Mouse (Mus musculus) limb, embryonic 11.5 days (tissue): ENCODE results near the gene Slc25a22. TPM values are rescaled to one million over a fixed set of nuclear protein-coding genes. Genes with fewer than 3 reads are reported as not detected.

ENCODE experiments used
- ATAC-seq: fragments of 200-750 bp; cut with Nextera tagmentation; 2 replicates; pipeline ENCODE4 v1.8.0; 2017; ENCODE audit warnings: low read depth; ENCODE audit not compliant: insufficient number of reproducible peaks, low FRiP score, low TSS enrichment
- DNase-seq: peaks from one replicate; pipeline ENCODE4 v3.0.0-alpha.2; 2015; ENCODE audit warnings: low spot score
- H3K27ac ChIP-seq: fragments of 300-500 bp; sonication (generic); replicated peaks from 2 replicates; pipeline ENCODE4 v1.5.1; 2014; ENCODE audit warnings: low read depth, mild to moderate bottlenecking, low read length
- H3K27me3 ChIP-seq: fragments of 300-500 bp; sonication (generic); 2 replicates; pipeline ENCODE4 v1.6.1; 2014; ENCODE audit warnings: mild to moderate bottlenecking, low read length, mixed read lengths; ENCODE audit not compliant: control insufficient read depth, insufficient read depth
- H3K36me3 ChIP-seq: fragments of 300-500 bp; sonication (generic); 2 replicates; pipeline ENCODE4 v1.6.1; 2014; ENCODE audit warnings: mild to moderate bottlenecking, low read length, moderate library complexity, mixed read lengths; ENCODE audit not compliant: control insufficient read depth, insufficient read depth
- H3K4me1 ChIP-seq: fragments of 300-500 bp; sonication (generic); 2 replicates; pipeline ENCODE4 v1.6.1; 2014; ENCODE audit warnings: low read length, mixed read lengths; ENCODE audit not compliant: control insufficient read depth, insufficient read depth
- H3K4me2 ChIP-seq: fragments of 300-500 bp; sonication (generic); 2 replicates; pipeline ENCODE4 v1.6.1; 2014; ENCODE audit warnings: low read depth, mild to moderate bottlenecking, moderate library complexity; ENCODE audit not compliant: severe bottlenecking
- H3K4me3 ChIP-seq: fragments of 300-500 bp; sonication (generic); 2 replicates; pipeline ENCODE4 v1.5.1; 2014; ENCODE audit warnings: low read depth, low read length
- H3K9ac ChIP-seq: fragments of 300-500 bp; sonication (generic); 2 replicates; pipeline ENCODE4 v1.6.1; 2014; ENCODE audit warnings: mild to moderate bottlenecking, low read length
- H3K9me3 ChIP-seq: fragments of 300-500 bp; sonication (generic); 2 replicates; pipeline ENCODE4 v1.6.1; 2016; ENCODE audit warnings: low read length; ENCODE audit not compliant: control insufficient read depth
- WGBS: fragments of 180-500 bp; shearing (Covaris S2); extraction: QIAGEN DNeasy Blood & Tissue Kit; methylation state at CpG from one replicate; pipeline ENCODE4 v1.1.7; 2014; 5-methylcytosine and 5-hydroxymethylcytosine counted together
- polyA plus RNA-seq: library from polyadenylated mRNA; unstranded; fragments of >200 nt; fragmentation: Nextera tagmentation; extraction: Ambion mirVana; gene quantifications from 2 replicates; pipeline ENCODE4 v1.2.1, GENCODE M21; 2014

Slc25a22 gene
- polyA plus RNA-seq, 1 experiment from 2014 or later: 34.8 TPM

DNA sequence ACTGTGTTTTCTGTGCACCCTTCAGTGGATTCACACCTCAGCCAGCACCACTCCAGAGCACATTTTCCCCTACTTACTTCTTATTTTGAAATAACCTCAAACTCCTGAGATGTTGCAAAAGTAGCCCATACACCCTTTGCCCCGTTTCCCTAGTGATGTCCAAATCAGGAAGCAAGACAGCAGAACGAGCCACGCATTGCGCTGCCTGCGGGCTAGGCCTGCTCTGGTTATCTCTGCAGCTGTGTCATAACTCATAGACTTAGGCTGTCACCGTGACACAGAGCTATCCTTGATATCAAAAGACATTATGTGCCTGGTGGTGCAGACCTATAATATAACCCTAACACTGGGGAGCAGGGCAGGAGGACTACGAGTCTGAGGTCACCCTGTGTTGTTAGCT lies 43.5 kb downstream of the Slc25a22 start:
- ATAC-seq: no peak

DNA sequence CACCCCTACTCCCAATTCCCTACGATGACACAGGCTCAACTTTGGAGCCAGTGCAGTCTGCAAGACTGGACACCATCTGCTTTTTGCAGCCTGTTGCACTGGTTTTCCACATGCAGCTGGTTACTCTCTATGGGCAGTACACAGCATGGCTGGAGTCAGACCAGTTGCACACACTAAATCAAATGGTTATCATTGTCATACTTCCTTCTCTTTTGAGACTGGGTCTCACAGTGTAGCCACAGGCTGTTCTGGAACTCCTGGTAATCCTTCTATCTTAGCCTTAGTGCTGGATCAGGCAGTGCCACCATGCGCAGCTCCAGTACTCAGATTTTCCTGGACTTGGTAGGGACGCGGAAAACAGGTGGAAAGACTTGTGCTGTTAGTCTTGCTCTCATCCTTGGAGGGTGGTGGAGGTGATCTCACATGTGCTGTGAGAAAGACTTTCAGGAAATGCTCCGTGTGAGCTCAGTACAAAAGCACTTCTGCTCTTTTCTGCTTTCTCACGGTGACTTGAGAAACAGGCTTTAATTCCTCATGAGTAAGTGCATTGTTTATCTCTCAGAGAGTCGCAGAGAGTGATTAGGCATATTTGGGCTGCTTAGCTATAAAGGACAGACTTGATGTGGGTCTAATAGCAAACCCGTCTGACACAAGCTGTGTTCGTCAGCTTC lies 45.0 kb downstream of the Slc25a22 start:
- peak overlapping the region; percentile 54 for H3K9ac ChIP-seq
- DNase-seq: no peak
- peak overlapping the region; percentile 96 for H3K4me2 ChIP-seq
- WGBS: 38% methylated on average over 9 of the region's 9 CpGs
- no peak; the same call in 1 of the 2 replicates for ATAC-seq
- H3K4me1 ChIP-seq: peaks cover 9% of the 10 kb centered on the region; the same call in 1 of the 2 replicates
- H3K27me3 ChIP-seq: no peaks in the 10 kb centered on the region
- 0 out of 2 replicates have a peak overlapping the region, but pooled peaks have one; percentile 30 for H3K27ac ChIP-seq
- H3K9me3 ChIP-seq: no peaks in the 10 kb centered on the region
- peaks cover 2% of the 10 kb centered on the region for H3K36me3 ChIP-seq
- H3K4me3 ChIP-seq: peak overlapping the region; percentile 63

More for the DNA sequence above, 43.5 kb downstream of the Slc25a22 start:
- no peak for DNase-seq
- no peaks in the 10 kb centered on the region for H3K27me3 ChIP-seq
- H3K9me3 ChIP-seq: no peaks in the 10 kb centered on the region
- H3K9ac ChIP-seq: no peak overlapping the region
- H3K4me2 ChIP-seq: no peak overlapping the region
- 89% methylated on average over 7 of the region's 7 CpGs for WGBS
- H3K4me1 ChIP-seq: peaks cover 9% of the 10 kb centered on the region; the same call in 1 of the 2 replicates
- no peak overlapping the region for H3K4me3 ChIP-seq
- no peak overlapping the region for H3K27ac ChIP-seq
- H3K36me3 ChIP-seq: peaks cover 2% of the 10 kb centered on the region

- DNase-seq: peak; percentile 96
- Histone ChIP-seq H3K27ac (0 out of 2 replicates have a peak within 1 kb of the TSS, but pooled peaks have one; percentile 30), H3K27me3 (no peaks in the 10 kb centered on the region), H3K4me3 (peak within 1 kb of the TSS; percentile 63), H3K9me3 (no peaks in the 10 kb centered on the region), H3K9ac (peak within 1 kb of the TSS; percentile 68), H3K4me1 (peaks cover 9% of the 10 kb centered on the region; the same call in 1 of the 2 replicates), H3K4me2 (peak within 1 kb of the TSS; percentile 96), H3K36me3 (peaks cover 2% of the 10 kb centered on the region)
- peak; percentile 91 for ATAC-seq
- under 1% methylated on average over 57 of the region's 57 CpGs for WGBS
Measured at GRCm38 (mm10) chr7:141391625-141392551, 45.8 kb downstream of the Slc25a22 start, which contains the start of gene Taldo1. TSS of gene Taldo1 (plus strand) at chr7:141392199.

DNA sequence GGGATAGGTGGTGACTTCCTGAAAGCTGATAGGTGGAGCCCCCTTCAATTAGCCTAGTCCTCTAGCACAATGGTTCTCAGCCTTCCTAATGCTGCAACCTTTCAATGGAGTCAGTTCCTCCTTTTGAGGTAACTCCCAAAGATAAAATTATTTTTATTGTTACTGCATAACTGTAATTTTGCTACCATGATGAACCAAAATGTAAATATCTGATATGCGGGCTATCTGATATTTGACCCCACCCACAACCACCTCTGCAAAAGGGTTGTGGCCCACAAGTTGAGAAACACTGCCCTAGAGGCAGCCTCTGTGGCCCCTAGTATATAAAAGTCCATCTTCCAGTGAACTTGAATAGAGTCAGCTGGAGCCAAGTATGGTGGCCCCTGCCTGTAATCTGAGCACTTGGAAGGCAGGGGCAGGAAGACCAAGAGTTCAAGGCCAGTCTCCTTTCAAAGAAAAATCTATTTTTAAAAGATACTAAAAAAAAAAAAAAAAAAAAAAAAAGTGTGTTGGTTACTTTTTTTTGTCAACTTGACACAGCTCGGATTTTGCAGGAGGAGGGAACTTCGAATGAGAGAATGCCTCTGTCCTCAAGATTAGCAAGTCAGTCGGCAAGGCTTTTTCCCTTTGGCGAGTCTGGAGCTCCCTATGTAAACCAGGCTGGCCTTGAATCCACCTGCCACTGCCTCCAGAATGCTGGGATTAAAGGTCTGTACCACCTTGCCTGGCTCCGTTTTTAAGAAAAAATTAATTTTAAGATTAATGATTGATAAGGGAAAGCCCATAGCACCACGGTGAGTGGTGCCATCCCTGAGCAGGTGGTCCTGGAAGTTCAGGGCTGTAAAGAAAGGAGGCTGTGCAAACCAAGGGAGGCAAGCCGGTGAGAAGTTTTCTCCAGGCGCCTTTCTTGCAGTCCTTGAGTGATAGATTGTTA lies 47.1 kb downstream of the Slc25a22 start:
- H3K9ac ChIP-seq: no peak overlapping the region
- no peak for ATAC-seq
- H3K27ac ChIP-seq: no peak overlapping the region
- H3K4me2 ChIP-seq: no peak overlapping the region
- H3K36me3 ChIP-seq: no peaks in the 10 kb centered on the region
- no peaks in the 10 kb centered on the region for H3K9me3 ChIP-seq
- WGBS: 52% methylated on average over 9 of the region's 9 CpGs
- H3K27me3 ChIP-seq: no peaks in the 10 kb centered on the region
- no peak for DNase-seq
- H3K4me3 ChIP-seq: no peak overlapping the region
- H3K4me1 ChIP-seq: peaks cover 9% of the 10 kb centered on the region; the same call in 1 of the 2 replicates

- no peak overlapping the region for H3K4me3 ChIP-seq
- no peak overlapping the region for H3K9ac ChIP-seq
- 43% methylated on average over 3 of the region's 3 CpGs for WGBS
- no peak overlapping the region for H3K27ac ChIP-seq
- H3K9me3 ChIP-seq: no peaks in the 10 kb centered on the region
- no peak overlapping the region for H3K4me2 ChIP-seq
- H3K36me3 ChIP-seq: no peaks in the 10 kb centered on the region
- DNase-seq: no peak
- ATAC-seq: no peak
- no peaks in the 10 kb centered on the region for H3K27me3 ChIP-seq
- H3K4me1 ChIP-seq: peaks cover 9% of the 10 kb centered on the region; the same call in 1 of the 2 replicates
Measured at GRCm38 (mm10) chr7:141388487-141389109, 49.1 kb downstream of the Slc25a22 start.

DNA sequence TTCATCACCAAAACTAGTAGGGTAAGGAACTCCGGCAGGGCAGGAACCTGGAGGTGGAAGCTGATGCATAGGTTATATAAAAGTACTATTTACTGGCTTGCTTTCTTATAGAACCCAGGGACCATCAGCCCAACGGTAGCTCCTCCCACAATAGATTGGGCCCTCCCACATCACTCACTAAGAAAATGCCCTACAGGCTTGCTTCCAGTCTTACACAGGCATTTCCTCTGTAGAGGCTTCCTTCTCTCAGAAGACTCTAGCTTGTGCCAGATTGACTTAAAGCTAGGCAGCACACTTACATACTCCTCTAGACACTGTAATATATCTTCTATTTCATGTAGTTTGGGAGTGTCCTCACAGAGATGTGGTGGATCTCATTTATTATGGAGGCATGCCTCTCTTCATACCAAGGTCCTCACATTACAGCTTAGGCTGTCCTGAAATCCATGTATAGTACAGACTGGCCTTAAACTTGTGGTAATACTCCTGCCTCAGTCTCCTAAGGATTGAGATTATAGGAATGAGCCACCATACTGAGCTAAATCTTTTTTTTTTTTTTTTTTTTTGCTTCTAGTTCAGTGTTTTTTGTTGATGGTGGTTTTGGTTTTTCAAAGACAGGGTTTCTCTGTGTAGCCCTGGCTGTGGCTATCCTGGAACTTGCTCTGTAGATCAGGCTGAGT lies 49.7 kb downstream of the Slc25a22 start:
- Histone ChIP-seq H3K27me3 (no peaks in the 10 kb centered on the region), H3K9ac (no peak overlapping the region), H3K27ac (no peak overlapping the region), H3K9me3 (no peaks in the 10 kb centered on the region), H3K4me1 (peaks cover 7% of the 10 kb centered on the region; the same call in 1 of the 2 replicates), H3K4me2 (no peak overlapping the region), H3K4me3 (no peak overlapping the region), H3K36me3 (no peaks in the 10 kb centered on the region)
- 54% methylated on average over 2 of the region's 2 CpGs for WGBS
- ATAC-seq (no peak), DNase-seq (no peak)

DNA sequence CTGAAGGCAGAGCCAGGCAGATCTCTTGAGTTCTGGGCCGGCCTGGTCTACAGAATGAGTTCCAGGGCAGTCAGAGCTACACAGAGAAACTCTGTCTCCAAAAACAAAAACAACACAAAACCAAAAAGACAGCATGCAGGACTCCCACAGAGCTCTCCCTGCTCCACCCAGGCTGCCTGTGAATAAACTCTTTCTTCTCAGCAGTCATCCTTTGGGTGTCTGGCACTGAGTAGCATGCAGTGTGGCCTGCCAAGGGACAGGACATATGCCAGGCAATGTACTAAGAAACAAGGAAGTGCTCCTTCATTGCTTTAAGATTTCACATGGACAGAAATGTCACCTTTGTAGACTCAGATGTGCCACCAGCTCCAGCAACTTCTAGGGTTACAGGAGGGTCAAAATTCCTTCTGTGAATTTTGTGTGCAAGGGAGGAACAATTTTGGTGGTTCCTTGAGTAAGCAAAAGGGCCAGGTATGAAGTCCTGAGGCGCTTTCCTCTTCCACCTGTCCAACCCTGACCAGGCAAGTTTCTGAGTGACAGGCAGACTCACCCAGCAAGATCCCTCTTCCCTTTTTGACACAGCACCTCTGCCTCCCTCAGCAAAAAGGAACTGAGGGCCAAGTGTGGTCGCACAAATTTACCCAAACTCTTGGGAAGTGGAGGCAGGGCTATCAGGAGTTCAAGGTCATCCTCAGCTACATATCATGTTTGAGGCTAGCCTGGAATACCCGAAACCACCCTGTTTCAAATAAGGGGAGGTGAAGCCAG lies 56.4 kb downstream of the Slc25a22 start:
- Histone ChIP-seq H3K4me2 (no peak overlapping the region), H3K9me3 (no peaks in the 10 kb centered on the region), H3K4me3 (no peak overlapping the region), H3K9ac (no peak overlapping the region), H3K4me1 (no peaks in the 10 kb centered on the region), H3K27ac (no peak overlapping the region), H3K27me3 (no peaks in the 10 kb centered on the region), H3K36me3 (no peaks in the 10 kb centered on the region)
- WGBS: 74% methylated on average over 4 of the region's 4 CpGs
- no peak for ATAC-seq
- DNase-seq: no peak
